Mouse (Mus musculus): ENCODE results near the gene Rab24. TPM values are rescaled to one million over a fixed set of nuclear protein-coding genes. Genes with fewer than 3 reads are reported as not detected.

The Rab24 gene
- polyA plus RNA-seq, 1 experiment: 194 TPM

GRCm38 (mm10) chr13:55327169-55327568 lies 5.4 kb upstream of the Rab24 start:
- peaks cover 3% of the 10 kb centered on the region for H3K4me1 ChIP-seq (ENCODE audit: control insufficient read depth, insufficient read depth, low read length)
- no peak overlapping the region for H3K27ac ChIP-seq (ENCODE audit: control insufficient read depth, insufficient read depth, low read depth, low read length, poor library complexity)
- peak overlapping the region; percentile 16 for H3K4me3 ChIP-seq (replicated peaks; ENCODE audit: control insufficient read depth, low read depth, low read length)
- 82% methylated on average over 4 of the region's 4 CpGs for WGBS
- TF ChIP-seq CTCF (IDR thresholded peaks at IDR 0.05; ENCODE audit: control insufficient read depth, insufficient read depth, low read length) (no peak), POLR2A (IDR thresholded peaks at IDR 0.05; ENCODE audit: borderline replicate concordance, control insufficient read depth, low read depth, low read length) (no peak)

- WGBS: 89% methylated on average over 11 of the region's 11 CpGs
- no peak overlapping the region for H3K4me3 ChIP-seq (replicated peaks; ENCODE audit: control insufficient read depth, low read depth, low read length)
- H3K27ac ChIP-seq (ENCODE audit: control insufficient read depth, insufficient read depth, low read depth, low read length, poor library complexity): no peak overlapping the region
- no peak for TF ChIP-seq CTCF (IDR thresholded peaks at IDR 0.05; ENCODE audit: control insufficient read depth, insufficient read depth, low read length)
- peaks cover 3% of the 10 kb centered on the region for H3K4me1 ChIP-seq (ENCODE audit: control insufficient read depth, insufficient read depth, low read length)
Observed at GRCm38 (mm10) chr13:55325596-55325995, 3.9 kb upstream of the Rab24 start.

- under 1% methylated on average over 31 of the region's 31 CpGs for WGBS
- TF ChIP-seq CTCF (IDR thresholded peaks at IDR 0.05; ENCODE audit: control insufficient read depth, insufficient read depth, low read length) (peak; percentile 41; the same call in 1 of the 2 replicates), POLR2A (IDR thresholded peaks at IDR 0.05; ENCODE audit: borderline replicate concordance, control insufficient read depth, low read depth, low read length) (no peak)
- H3K4me1 ChIP-seq (ENCODE audit: control insufficient read depth, insufficient read depth, low read length): peaks cover 9% of the 10 kb centered on the region
- peak overlapping the region; percentile 82 for H3K27ac ChIP-seq (ENCODE audit: control insufficient read depth, insufficient read depth, low read depth, low read length, poor library complexity)
- H3K4me3 ChIP-seq (replicated peaks; ENCODE audit: control insufficient read depth, low read depth, low read length): peak overlapping the region; percentile 97
Observed at GRCm38 (mm10) chr13:55322130-55322825, 532 bp upstream of the Rab24 start.

GRCm38 (mm10) chr13:55319931-55320533 lies 1.7 kb downstream of the Rab24 start, which contains the start of gene Prelid1:
Gene Prelid1, plus strand, starts transcription at chr13:55320500.
- Histone ChIP-seq H3K27ac (ENCODE audit: control insufficient read depth, insufficient read depth, low read depth, low read length, poor library complexity) (no peak within 1 kb of the TSS; the same call in 1 of the 2 replicates), H3K4me3 (replicated peaks; ENCODE audit: control insufficient read depth, low read depth, low read length) (peak within 1 kb of the TSS; percentile 97), H3K4me1 (ENCODE audit: control insufficient read depth, insufficient read depth, low read length) (peaks cover 11% of the 10 kb centered on the region)
- TF ChIP-seq POLR2A (IDR thresholded peaks at IDR 0.05; ENCODE audit: borderline replicate concordance, control insufficient read depth, low read depth, low read length) (no peak), CTCF (IDR thresholded peaks at IDR 0.05; ENCODE audit: control insufficient read depth, insufficient read depth, low read length) (no peak)
- WGBS: 73% methylated on average over 4 of the region's 4 CpGs

GRCm38 (mm10) chr13:55318351-55318750 lies 3.4 kb downstream of the Rab24 start:
- no peak overlapping the region for H3K4me3 ChIP-seq (replicated peaks; ENCODE audit: control insufficient read depth, low read depth, low read length)
- WGBS: 24% methylated on average over 3 of the region's 3 CpGs
- H3K27ac ChIP-seq (ENCODE audit: control insufficient read depth, insufficient read depth, low read depth, low read length, poor library complexity): peak overlapping the region; percentile 55; the same call in 1 of the 2 replicates
- TF ChIP-seq CTCF (IDR thresholded peaks at IDR 0.05; ENCODE audit: control insufficient read depth, insufficient read depth, low read length): no peak
- TF ChIP-seq POLR2A (IDR thresholded peaks at IDR 0.05; ENCODE audit: borderline replicate concordance, control insufficient read depth, low read depth, low read length): no peak
- peaks cover 11% of the 10 kb centered on the region for H3K4me1 ChIP-seq (ENCODE audit: control insufficient read depth, insufficient read depth, low read length)

GRCm38 (mm10) chr13:55314891-55315412 lies 6.8 kb downstream of the Rab24 start:
- TF ChIP-seq POLR2A (IDR thresholded peaks at IDR 0.05; ENCODE audit: borderline replicate concordance, control insufficient read depth, low read depth, low read length) (no peak), CTCF (IDR thresholded peaks at IDR 0.05; ENCODE audit: control insufficient read depth, insufficient read depth, low read length) (no peak)
- no peak overlapping the region for H3K4me3 ChIP-seq (replicated peaks; ENCODE audit: control insufficient read depth, low read depth, low read length)
- peaks cover 9% of the 10 kb centered on the region; the same call in 1 of the 2 replicates for H3K4me1 ChIP-seq (ENCODE audit: control insufficient read depth, insufficient read depth, low read length)
- H3K27ac ChIP-seq (ENCODE audit: control insufficient read depth, insufficient read depth, low read depth, low read length, poor library complexity): no peak overlapping the region
- WGBS: 78% methylated on average over 2 of the region's 2 CpGs

GRCm38 (mm10) chr13:55313051-55313450 lies 8.7 kb downstream of the Rab24 start:
- WGBS: 92% methylated on average over 9 of the region's 9 CpGs
- Histone ChIP-seq H3K4me1 (ENCODE audit: control insufficient read depth, insufficient read depth, low read length) (peaks cover 4% of the 10 kb centered on the region; the same call in 1 of the 2 replicates), H3K27ac (ENCODE audit: control insufficient read depth, insufficient read depth, low read depth, low read length, poor library complexity) (no peak overlapping the region), H3K4me3 (replicated peaks; ENCODE audit: control insufficient read depth, low read depth, low read length) (no peak overlapping the region)
- TF ChIP-seq POLR2A (IDR thresholded peaks at IDR 0.05; ENCODE audit: borderline replicate concordance, control insufficient read depth, low read depth, low read length) (no peak), CTCF (IDR thresholded peaks at IDR 0.05; ENCODE audit: control insufficient read depth, insufficient read depth, low read length) (no peak)

GRCm38 (mm10) chr13:55312028-55312630 lies 9.6 kb downstream of the Rab24 start:
- Histone ChIP-seq H3K4me1 (ENCODE audit: control insufficient read depth, insufficient read depth, low read length) (peaks cover 2% of the 10 kb centered on the region; the same call in 1 of the 2 replicates), H3K4me3 (replicated peaks; ENCODE audit: control insufficient read depth, low read depth, low read length) (no peak overlapping the region), H3K27ac (ENCODE audit: control insufficient read depth, insufficient read depth, low read depth, low read length, poor library complexity) (no peak overlapping the region)
- WGBS: 87% methylated on average over 8 of the region's 8 CpGs
- no peak for TF ChIP-seq CTCF (IDR thresholded peaks at IDR 0.05; ENCODE audit: control insufficient read depth, insufficient read depth, low read length)
- no peak for TF ChIP-seq POLR2A (IDR thresholded peaks at IDR 0.05; ENCODE audit: borderline replicate concordance, control insufficient read depth, low read depth, low read length)

Data from bone marrow, adult 2 months (tissue).